ENCODE assay signal across 22 mouse cellular contexts in genomic region chrX:36146746-36147145, GRCm38 (mm10). TPM values are rescaled to one million over a fixed set of nuclear protein-coding genes. Genes with fewer than 3 reads are reported as not detected.
A peak's percentile ranks its signal among the peaks of the same experiment; 100 is the strongest.
DNase-seq lines count a peak whose midpoint lies in the region; ATAC-seq and TF ChIP-seq lines count a peak whose summit lies in the region.
"Had no signal": no experiment of that assay in that cellular context is flagged by ENCODE, and none has a peak within 500 bp of the region (broad histone marks: within the 10 kb centered on the region; RNA-seq: fewer than 3 reads in every experiment).

No protein-coding gene starts in this region.

- no peaks in the 10 kb centered on the region for H3K27me3 ChIP-seq in heart, embryonic 13.5 days (replicated peaks)
- H3K27me3 ChIP-seq in lung, embryonic 14.5 days (ENCODE audit: insufficient read depth, low read length): no peaks in the 10 kb centered on the region
- no peaks in the 10 kb centered on the region for H3K27me3 ChIP-seq in embryonic facial prominence, embryonic 10.5 days (replicated peaks; ENCODE audit: low read depth, poor library complexity, severe bottlenecking)
- H3K27me3 ChIP-seq: embryonic facial prominence, embryonic 12.5 days; limb, embryonic 13.5 days had no signal

- WGBS in heart, embryonic 13.5 days: 22% methylated on average over 4 of the region's 4 CpGs
- 44% methylated on average over 4 of the region's 4 CpGs for WGBS in lung, embryonic 14.5 days
- 76% methylated on average over 4 of the region's 4 CpGs for WGBS in embryonic facial prominence, embryonic 10.5 days

- TF ChIP-seq CTCF in lung, embryonic 14.5 days (IDR thresholded peaks at IDR 0.05; ENCODE audit: low read depth): no peak

- DNase-seq in heart, adult 11 months: peak; percentile 86
- DNase-seq in heart, postnatal 25 days (ENCODE audit: low spot score): no peak
- DNase-seq in lung, embryonic 14.5 days: peak; percentile 39
- no peak for DNase-seq in frontal cortex, adult 2 months (ENCODE audit: extremely low spot score in 1 of 2, low spot score in 1 of 2)
- DNase-seq in cerebellum, postnatal 10 days: no peak
- no peak for DNase-seq in embryonic facial prominence, embryonic 10.5 days (ENCODE audit: low spot score)
- DNase-seq: adrenal gland, postnatal 10 days; cerebellum, adult 18-20 months; kidney, adult 11 months; right cerebral cortex, postnatal 4 days; thymus, postnatal 14 days had no signal

- H3K9me3 ChIP-seq in heart, embryonic 13.5 days: no peaks in the 10 kb centered on the region
- H3K9me3 ChIP-seq in lung, embryonic 14.5 days (ENCODE audit: low read depth, low read length): no peaks in the 10 kb centered on the region
- H3K9me3 ChIP-seq in embryonic facial prominence, embryonic 10.5 days: no peaks in the 10 kb centered on the region
- H3K9me3 ChIP-seq: embryonic facial prominence, embryonic 12.5 days; limb, embryonic 13.5 days had no signal

- no peak overlapping the region for H3K4me2 ChIP-seq in heart, embryonic 13.5 days
- H3K4me2 ChIP-seq in lung, embryonic 14.5 days: no peak overlapping the region
- H3K4me2 ChIP-seq: embryonic facial prominence, embryonic 12.5 days; limb, embryonic 13.5 days; midbrain, embryonic 11.5 days had no signal

- no peak; the same call in 1 of the 2 replicates for ATAC-seq in heart, embryonic 13.5 days (ENCODE audit: extremely low read depth, insufficient number of reproducible peaks, low FRiP score, low TSS enrichment)
- no peak for ATAC-seq in lung, embryonic 14.5 days (ENCODE audit: insufficient read depth)
- ATAC-seq: CD4-positive, CD25-positive, alpha-beta regulatory T cell, adult 4 months; forebrain, embryonic 14.5 days; Patski had no signal

- 0 out of 2 replicates have a peak, but pooled peaks cover 9% of the 10 kb centered on the region for H3K4me1 ChIP-seq in heart, embryonic 13.5 days
- no peaks in the 10 kb centered on the region for H3K4me1 ChIP-seq in lung, embryonic 14.5 days (ENCODE audit: insufficient read depth)
- H3K4me1 ChIP-seq in embryonic facial prominence, embryonic 10.5 days: no peaks in the 10 kb centered on the region
- H3K4me1 ChIP-seq: embryonic facial prominence, embryonic 12.5 days; limb, embryonic 13.5 days had no signal

- H3K36me3 ChIP-seq in heart, embryonic 13.5 days: peaks cover 18% of the 10 kb centered on the region; the same call in 1 of the 2 replicates
- no peaks in the 10 kb centered on the region for H3K36me3 ChIP-seq in lung, embryonic 14.5 days (ENCODE audit: insufficient read depth)
- H3K36me3 ChIP-seq in embryonic facial prominence, embryonic 10.5 days (replicated peaks): no peaks in the 10 kb centered on the region
- H3K36me3 ChIP-seq: embryonic facial prominence, embryonic 12.5 days; limb, embryonic 13.5 days had no signal

- H3K9ac ChIP-seq in heart, embryonic 13.5 days: no peak overlapping the region
- no peak overlapping the region for H3K9ac ChIP-seq in lung, embryonic 14.5 days
- H3K9ac ChIP-seq: embryonic facial prominence, embryonic 12.5 days; limb, embryonic 13.5 days; liver, embryonic 14.5 days had no signal

- peak overlapping the region; percentile 78 for H3K27ac ChIP-seq in heart, embryonic 13.5 days (replicated peaks)
- no peak overlapping the region for H3K27ac ChIP-seq in lung, embryonic 14.5 days (ENCODE audit: low read depth)
- no peak overlapping the region for H3K27ac ChIP-seq in embryonic facial prominence, embryonic 10.5 days (replicated peaks)
- H3K27ac ChIP-seq: embryonic facial prominence, embryonic 12.5 days; limb, embryonic 13.5 days; liver, embryonic 14.5 days had no signal

- intact Hi-C loops in heart, postnatal 25 days (cut with DNase I): loop anchor here (5.0 kb wide), 1 partner anchor 36 kb away; no protein-coding TSS in a partner anchor

- no peak overlapping the region for H3K4me3 ChIP-seq in heart, embryonic 13.5 days
- H3K4me3 ChIP-seq in lung, embryonic 14.5 days (ENCODE audit: low read depth, low read length): no peak overlapping the region
- H3K4me3 ChIP-seq in embryonic facial prominence, embryonic 10.5 days: no peak overlapping the region
- H3K4me3 ChIP-seq: embryonic facial prominence, embryonic 12.5 days; erythroblast, embryonic 14.5 days; limb, embryonic 13.5 days had no signal

RNA-seq across cellular contexts. Expression of gene Il13ra1, which starts 34.8 kb away (rescaled TPM):
- 10 to 100 TPM; 32.1 to 37.8 TPM for total RNA-seq in heart, postnatal 25 days (2021)
- polyA plus RNA-seq in heart, embryonic 13.5 days (2015; fragmentation: Nextera tagmentation; extraction: Ambion mirVana): 22.8 and 24.5 TPM in 2 replicates
- 30.6 and 35.3 TPM in 2 replicates for polyA plus RNA-seq in lung, embryonic 14.5 days (2014; fragmentation: Nextera tagmentation; extraction: Ambion mirVana)
- polyA plus RNA-seq in frontal cortex, adult 2 months (2012; rRNA removed): 3.6 and 5.0 TPM in 2 replicates
- 3.8 and 5.0 TPM in 2 replicates for polyA plus RNA-seq in embryonic facial prominence, embryonic 10.5 days (2016; fragmentation: Nextera tagmentation; extraction: Ambion mirVana)
- polyA plus RNA-seq: erythroblast, embryonic 14.5 days had no signal

RNA-seq across cellular contexts. Expression of gene Zcchc12, which starts 49.0 kb away (rescaled TPM):
- under 1 TPM in 1 of 2 experiments, not detected in 1; 0.10 TPM for total RNA-seq in heart, postnatal 25 days (2021)
- polyA plus RNA-seq in heart, embryonic 13.5 days (2015; fragmentation: Nextera tagmentation; extraction: Ambion mirVana): 5.1 and 7.2 TPM in 2 replicates
- polyA plus RNA-seq in lung, embryonic 14.5 days (2014; fragmentation: Nextera tagmentation; extraction: Ambion mirVana): 1.2 and 1.5 TPM in 2 replicates
- polyA plus RNA-seq in frontal cortex, adult 2 months (2012; rRNA removed): 54.9 and 79.3 TPM in 2 replicates
- 5.0 and 8.0 TPM in 2 replicates for polyA plus RNA-seq in embryonic facial prominence, embryonic 10.5 days (2016; fragmentation: Nextera tagmentation; extraction: Ambion mirVana)
- total RNA-seq: gastrocnemius, adult 18-20 months; monocyte, adult 5-6 weeks had no signal
- polyA plus RNA-seq: erythroblast, embryonic 14.5 days had no signal

Comparison
In these comparisons a context has a peak if more than half of its experiments do, and no peak if none do; other contexts are left out.
1. DNase-seq: peak in heart, adult 11 months (single experiment) and lung, embryonic 14.5 days (single experiment); none in heart, postnatal 25 days (single experiment), frontal cortex, adult 2 months (0 of 2), cerebellum, postnatal 10 days (0 of 2) and embryonic facial prominence, embryonic 10.5 days (single experiment).